Mouse (Mus musculus): Measurements from ENCODE around the gene Mrgprd. TPM values are rescaled to one million over a fixed set of nuclear protein-coding genes. Genes with fewer than 3 reads are reported as not detected.

Gene Mrgprd
- total RNA-seq, 2 experiments from 2014 or later = not detected

Other genes with a start within 250 kb of the Mrgprd start
- gene 1810010D01Rik, start 106.7 kb upstream of the Mrgprd start, total RNA-seq (2021) = under 1 TPM; 0.56 to 0.98 TPM
- 1 to 10 TPM; 5.5 to 7.0 TPM for gene Tpcn2, start 30.8 kb upstream of the Mrgprd start, total RNA-seq (2021)
- 1 to 10 TPM; 1.6 to 2.2 TPM for gene Mrgprf, start 14.0 kb upstream of the Mrgprd start, total RNA-seq (2021)

Measured in layer of hippocampus, postnatal 10 days (tissue).